Mouse (Mus musculus) stomach, postnatal 0 days (tissue): ENCODE data around the gene Arid3a.

Experiments
- CTCF ChIP-seq: IDR thresholded peaks from 2 replicates; pipeline ENCODE4 v1.5.1; 2016; ENCODE audit warnings: antibody characterized with exemption, low read depth, mild to moderate bottlenecking, moderate library complexity
- EP300 ChIP-seq: optimal IDR thresholded peaks from 2 replicates; pipeline ENCODE3; 2016; ENCODE audit warnings: antibody characterized with exemption

- no peak for TF ChIP-seq CTCF
- no peak for TF ChIP-seq EP300
These were observed 20.7 kb downstream of the Arid3a start for GRCm38 (mm10) chr10:79947502-79947901.
